Mouse (Mus musculus) CD4-positive helper T cell, adult 2 months (primary cell): ENCODE measurements around the gene Ccdc85c.

Source experiments
- DNase-seq: peaks from one replicate; pipeline ENCODE4 v3.0.0-alpha.2; 2012; ENCODE audit warnings: low read depth, missing footprints, low spot score

The Ccdc85c gene

GRCm38 (mm10) chr12:108240953-108241588 is 34.2 kb downstream of the Ccdc85c start:
- no peak for DNase-seq

GRCm38 (mm10) chr12:108240401-108240890 is 34.8 kb downstream of the Ccdc85c start:
- no peak for DNase-seq

GRCm38 (mm10) chr12:108239441-108239840 is 35.8 kb downstream of the Ccdc85c start:
- no peak for DNase-seq

- DNase-seq = no peak
Observed at GRCm38 (mm10) chr12:108238395-108239035, 36.7 kb downstream of the Ccdc85c start.

GRCm38 (mm10) chr12:108237300-108238006 is 37.8 kb downstream of the Ccdc85c start:
- no peak for DNase-seq

GRCm38 (mm10) chr12:108235976-108236555 is 39.2 kb downstream of the Ccdc85c start:
- DNase-seq = no peak

GRCm38 (mm10) chr12:108234832-108235602 is 40.2 kb downstream of the Ccdc85c start:
- DNase-seq = no peak

GRCm38 (mm10) chr12:108233736-108234135 is 41.5 kb downstream of the Ccdc85c start:
- DNase-seq = no peak

GRCm38 (mm10) chr12:108231901-108232300 is 43.3 kb downstream of the Ccdc85c start:
- no peak for DNase-seq

- no peak for DNase-seq
Observed at GRCm38 (mm10) chr12:108230821-108231794, 44.1 kb downstream of the Ccdc85c start.

- DNase-seq = no peak
Observed at GRCm38 (mm10) chr12:108230077-108230476, 45.1 kb downstream of the Ccdc85c start.

GRCm38 (mm10) chr12:108227527-108227926 is 47.7 kb downstream of the Ccdc85c start:
- DNase-seq = no peak

GRCm38 (mm10) chr12:108226941-108227340 is 48.3 kb downstream of the Ccdc85c start:
- DNase-seq = no peak

- DNase-seq = no peak
Observed at GRCm38 (mm10) chr12:108226216-108226615, 49.0 kb downstream of the Ccdc85c start.

GRCm38 (mm10) chr12:108225781-108226180 is 49.4 kb downstream of the Ccdc85c start:
- DNase-seq = no peak

GRCm38 (mm10) chr12:108223357-108223756 is 51.9 kb downstream of the Ccdc85c start:
- no peak for DNase-seq

GRCm38 (mm10) chr12:108221712-108222111 is 53.5 kb downstream of the Ccdc85c start:
- DNase-seq = no peak

GRCm38 (mm10) chr12:108221206-108221605 is 54.0 kb downstream of the Ccdc85c start:
- no peak for DNase-seq

GRCm38 (mm10) chr12:108220621-108221020 is 54.6 kb downstream of the Ccdc85c start:
- no peak for DNase-seq
